Mouse (Mus musculus): ENCODE data around the gene Spata19.
A peak's percentile ranks its signal among the peaks of the same experiment; 100 is the strongest.

The Spata19 gene

DNA sequence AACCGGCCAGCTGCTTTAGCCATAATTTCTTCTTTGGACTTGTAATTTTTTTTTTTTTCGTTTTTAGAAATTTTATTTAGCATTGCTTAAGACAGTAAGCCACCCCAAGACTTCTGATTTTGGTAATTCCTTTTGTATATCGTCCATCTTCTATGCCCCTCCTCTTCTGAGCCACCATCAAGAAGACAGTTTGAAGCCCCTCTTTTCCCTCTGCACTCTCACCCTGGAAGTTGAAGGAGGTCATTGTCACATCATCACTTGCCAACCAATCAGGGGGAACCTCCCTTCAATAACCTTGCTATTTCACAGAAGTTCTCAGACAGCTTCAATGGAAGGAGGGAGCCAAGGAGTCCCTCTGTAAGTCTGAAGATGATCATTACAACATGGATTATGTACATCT is at the start of gene Spata19:
Gene Spata19, plus strand, starts transcription at position 301 of the 400 bp plus-strand sequence.
- no peak for DNase-seq (ENCODE audit: low spot score in 2 of 2)

DNA sequence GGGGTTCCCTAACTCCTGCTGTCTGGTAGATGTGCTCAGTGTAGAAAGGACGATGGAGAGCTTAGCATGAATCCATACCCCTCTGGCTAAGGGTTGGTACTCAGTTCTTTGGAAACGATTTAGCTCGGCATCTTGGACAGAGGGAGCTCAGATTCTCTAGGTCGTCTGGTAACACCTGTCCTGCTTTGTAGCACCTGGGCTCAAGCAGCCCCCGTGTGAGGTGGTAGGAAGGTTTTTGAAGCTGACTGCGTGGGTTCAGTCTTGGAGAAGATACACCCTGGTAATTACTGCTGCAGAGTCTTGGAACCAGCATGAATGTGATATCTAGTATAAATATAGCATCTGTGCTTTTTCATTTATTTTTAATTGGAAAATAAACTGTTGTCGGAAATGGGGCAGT is 43.5 kb upstream of the Spata19 start:
- no peak for DNase-seq (ENCODE audit: low spot score in 2 of 2)

DNA sequence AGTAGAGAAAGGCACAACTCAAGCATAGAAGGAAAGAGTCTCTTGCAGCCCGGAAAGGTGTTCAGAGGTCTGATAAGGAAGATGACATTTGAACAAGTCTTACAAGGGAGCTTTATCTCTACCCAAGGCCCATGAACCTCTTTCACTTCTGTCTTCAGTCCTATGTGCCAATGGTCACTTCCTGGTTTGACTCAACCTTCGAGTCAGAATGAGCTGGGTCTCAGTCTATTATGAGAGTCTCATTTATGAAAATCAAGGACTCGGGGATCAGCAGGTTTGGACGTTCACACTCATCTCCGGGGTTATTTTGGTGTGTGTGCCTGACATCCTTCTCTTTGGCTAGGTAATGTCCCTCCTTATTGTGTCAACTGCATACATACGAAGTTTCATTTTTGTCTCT is 38.7 kb upstream of the Spata19 start:
- no peak for DNase-seq (ENCODE audit: low spot score in 2 of 2)

- DNase-seq (ENCODE audit: low spot score in 2 of 2): no peak
These were observed 29.4 kb upstream of the Spata19 start for GRCm38 (mm10) chr9:27367231-27367630.

GRCm38 (mm10) chr9:27369108-27369507 is 27.5 kb upstream of the Spata19 start:
- no peak for DNase-seq (ENCODE audit: low spot score in 2 of 2)

- no peak for DNase-seq (ENCODE audit: low spot score in 2 of 2)
These were observed 20.9 kb upstream of the Spata19 start for GRCm38 (mm10) chr9:27375746-27376145.

- no peak for DNase-seq (ENCODE audit: low spot score in 2 of 2)
These were observed 9.6 kb upstream of the Spata19 start for GRCm38 (mm10) chr9:27386951-27387350.

DNA sequence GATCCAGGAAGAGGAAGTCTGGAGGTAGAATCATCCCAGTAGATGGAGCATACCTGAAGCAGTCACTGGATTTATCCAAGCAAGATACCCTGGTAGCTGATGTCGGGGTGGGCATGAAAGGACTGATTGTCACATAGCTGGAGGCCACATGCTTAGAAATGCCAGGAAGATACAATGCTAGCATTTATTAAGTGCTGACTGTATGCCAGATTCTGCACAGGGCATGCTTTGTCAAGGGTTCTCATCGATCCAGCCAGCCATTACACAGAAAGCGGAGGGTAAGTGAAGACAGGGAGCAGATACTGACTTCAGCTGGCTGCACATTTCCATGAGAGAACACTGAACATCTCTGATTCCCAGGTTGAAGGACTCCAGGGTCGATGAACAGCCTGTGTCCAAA is 4.6 kb downstream of the Spata19 start:
- no peak for DNase-seq (ENCODE audit: low spot score in 2 of 2)

- no peak for DNase-seq (ENCODE audit: low spot score in 2 of 2)
These were observed 13.1 kb downstream of the Spata19 start for GRCm38 (mm10) chr9:27409733-27410132.

GRCm38 (mm10) chr9:27414058-27414460 is 17.5 kb downstream of the Spata19 start:
- peak; percentile 9 to 47 for DNase-seq (ENCODE audit: low spot score in 2 of 2)

GRCm38 (mm10) chr9:27424511-27424910 is 27.9 kb downstream of the Spata19 start:
- DNase-seq (ENCODE audit: low spot score in 2 of 2): no peak

- no peak for DNase-seq (ENCODE audit: low spot score in 2 of 2)
These were observed 32.0 kb downstream of the Spata19 start for GRCm38 (mm10) chr9:27428552-27428951.

DNA sequence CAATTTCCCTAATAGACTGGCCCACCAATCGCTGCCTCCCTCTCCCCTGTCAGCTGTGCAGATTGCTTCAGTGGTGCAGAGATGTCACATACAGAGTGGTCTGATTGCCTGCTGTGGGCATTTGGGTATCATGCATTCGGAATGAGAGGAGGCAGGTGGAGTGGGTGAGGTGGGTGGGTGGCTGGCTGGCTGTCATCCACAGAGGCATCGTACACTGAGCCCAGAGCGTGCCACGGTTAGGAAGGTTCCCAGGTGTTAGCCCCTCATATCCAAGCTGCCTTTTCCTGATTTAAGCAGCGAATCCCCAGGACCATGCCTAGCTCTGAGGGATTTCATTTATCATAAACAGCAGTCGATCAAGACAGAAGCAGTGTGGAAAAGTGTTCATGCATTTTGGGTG is 36.7 kb downstream of the Spata19 start:
- DNase-seq (ENCODE audit: low spot score in 2 of 2): no peak

GRCm38 (mm10) chr9:27435936-27436335 is 39.3 kb downstream of the Spata19 start:
- DNase-seq (ENCODE audit: low spot score in 2 of 2): no peak

DNA sequence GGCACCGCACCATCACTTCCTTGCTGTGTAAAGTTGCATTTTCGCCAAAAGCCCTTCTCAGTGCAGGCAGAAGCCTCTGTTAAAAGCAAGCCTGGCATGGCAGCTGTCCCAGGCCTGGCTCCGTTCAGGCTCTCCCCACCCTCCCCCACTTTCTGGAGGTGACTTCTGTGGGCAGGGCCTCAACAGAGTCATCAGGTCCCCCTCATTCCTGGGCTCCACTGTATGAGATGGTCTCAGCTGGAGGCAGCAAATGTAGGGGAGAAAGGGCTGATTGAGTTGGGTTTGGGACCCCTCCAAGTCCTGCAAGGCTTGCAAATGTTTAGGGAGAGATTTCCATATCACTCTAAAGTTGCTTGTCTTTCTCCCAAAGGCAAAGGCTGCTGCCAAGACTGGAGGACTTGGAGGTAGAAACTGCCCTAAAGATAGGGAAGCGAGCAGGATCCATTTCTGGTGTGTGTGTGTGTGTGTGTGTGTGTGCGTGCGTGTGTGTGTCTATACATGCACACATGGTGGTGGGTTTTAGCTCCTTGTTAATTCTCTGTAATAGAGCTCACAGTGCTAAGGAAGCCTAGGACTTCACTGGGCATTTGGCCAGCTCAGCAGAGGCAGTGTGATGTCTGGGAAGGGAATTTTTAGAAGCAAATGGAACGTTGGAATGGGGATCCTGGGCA is 40.9 kb downstream of the Spata19 start:
- no peak for DNase-seq (ENCODE audit: low spot score in 2 of 2)

DNA sequence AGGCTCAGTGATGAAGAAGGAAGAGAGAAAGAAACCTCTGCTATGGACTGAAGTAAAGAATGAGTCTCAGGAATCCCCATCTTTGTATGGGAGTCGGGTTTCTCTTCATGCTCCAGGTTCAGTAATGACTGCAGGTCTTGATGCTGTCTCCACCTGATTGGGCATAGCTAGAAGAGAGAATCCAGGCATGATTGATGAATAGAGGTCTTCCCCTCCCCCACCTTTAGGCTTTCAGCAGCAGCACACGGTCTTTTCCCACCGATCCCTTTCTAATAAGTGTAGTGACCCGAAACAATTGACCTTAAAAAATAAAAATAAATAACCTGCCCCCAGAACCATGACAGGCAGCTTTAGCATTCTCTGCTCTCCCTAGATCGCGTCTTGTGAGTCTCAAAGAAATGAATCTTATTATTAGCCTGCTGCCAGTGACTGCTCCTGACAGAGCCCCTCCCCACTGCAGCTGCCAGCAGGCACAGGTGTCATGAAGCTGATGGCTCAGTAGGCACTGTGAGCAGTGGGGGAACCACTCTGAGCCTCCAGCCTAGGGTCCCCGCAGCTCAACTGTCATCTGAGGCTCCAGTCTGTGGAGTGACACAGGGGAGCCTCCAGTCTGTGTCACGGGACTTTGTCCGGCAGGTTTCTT is 53.3 kb downstream of the Spata19 start:
- DNase-seq (ENCODE audit: low spot score in 2 of 2): no peak

All from spleen, postnatal 10 days (tissue).